Mouse (Mus musculus): ENCODE measurements around the gene Tecpr2. TPM values are rescaled to one million over a fixed set of nuclear protein-coding genes. Genes with fewer than 3 reads are reported as not detected.

Tecpr2 gene
- total RNA-seq, 2 experiments from 2014 or later = 2.3 to 2.9 TPM

Other genes starting within 250 kb of the Tecpr2 start
- not detected in 2 replicates for gene 1700001K19Rik, start 206.6 kb upstream of the Tecpr2 start, total RNA-seq (2015; ENCODE audit: low replicate concordance)
- gene 1700001K19Rik, start 206.6 kb upstream of the Tecpr2 start, total RNA-seq (2017; ENCODE audit: low replicate concordance) = not detected in 2 replicates
- gene Hsp90aa1, start 186.5 kb upstream of the Tecpr2 start, total RNA-seq (2015; ENCODE audit: low replicate concordance) = 240 and 254 TPM in 2 replicates
- gene Hsp90aa1, start 186.5 kb upstream of the Tecpr2 start, total RNA-seq (2017; ENCODE audit: low replicate concordance) = 257 and 485 TPM in 2 replicates
- 8.6 and 11.5 TPM in 2 replicates for gene Wdr20, start 151.3 kb upstream of the Tecpr2 start, total RNA-seq (2015; ENCODE audit: low replicate concordance)
- gene Wdr20, start 151.3 kb upstream of the Tecpr2 start, total RNA-seq (2017; ENCODE audit: low replicate concordance) = 14.8 and 19.4 TPM in 2 replicates
- not detected in 2 replicates for gene Mok, start 48.3 kb upstream of the Tecpr2 start, total RNA-seq (2015; ENCODE audit: low replicate concordance)
- gene Mok, start 48.3 kb upstream of the Tecpr2 start, total RNA-seq (2017; ENCODE audit: low replicate concordance) = 0.14 TPM in 1 of 2 replicates, not detected in the other
- gene Zfp839, start 39.0 kb upstream of the Tecpr2 start, total RNA-seq (2015; ENCODE audit: low replicate concordance) = 0.63 and 3.3 TPM in 2 replicates
- gene Zfp839, start 39.0 kb upstream of the Tecpr2 start, total RNA-seq (2017; ENCODE audit: low replicate concordance) = 1.4 and 2.1 TPM in 2 replicates
- 14.6 and 28.6 TPM in 2 replicates for gene Cinp, start 119 bp upstream of the Tecpr2 start, total RNA-seq (2015; ENCODE audit: low replicate concordance)
- gene Cinp, start 119 bp upstream of the Tecpr2 start, total RNA-seq (2017; ENCODE audit: low replicate concordance) = 23.4 and 26.7 TPM in 2 replicates
- 29.8 and 52.2 TPM in 2 replicates for gene Ankrd9, start 89.8 kb downstream of the Tecpr2 start, total RNA-seq (2015; ENCODE audit: low replicate concordance)
- 66.5 and 82.1 TPM in 2 replicates for gene Ankrd9, start 89.8 kb downstream of the Tecpr2 start, total RNA-seq (2017; ENCODE audit: low replicate concordance)
- 21.3 and 26.9 TPM in 2 replicates for gene Rcor1, start 150.1 kb downstream of the Tecpr2 start, total RNA-seq (2015; ENCODE audit: low replicate concordance)
- gene Rcor1, start 150.1 kb downstream of the Tecpr2 start, total RNA-seq (2017; ENCODE audit: low replicate concordance) = 9.8 and 18.0 TPM in 2 replicates

All from erythroblast, adult 5-6 weeks (primary cell).